Mouse (Mus musculus): ENCODE measurements at regions not wholly inside any gene's neighbourhood (a gene's known extent, or its start where the extent isn't known, plus 50 kb on each side); places are given as distances from the start of the nearest gene placed in this dataset.

- TF ChIP-seq CTCF (IDR thresholded peaks at IDR 0.05; ENCODE audit: low read depth) = no peak
- no peak for TF ChIP-seq EP300 (IDR thresholded peaks at IDR 0.05; ENCODE audit: low read depth)
Measured at GRCm38 (mm10) chr12:15043264-15043663, 773.5 kb downstream of the Trib2 start.
